Mouse (Mus musculus) midbrain, embryonic 15.5 days (tissue): ENCODE data around the gene Mtmr3. TPM values are rescaled to one million over a fixed set of nuclear protein-coding genes. Genes with fewer than 3 reads are reported as not detected.

ENCODE experiments used
- ATAC-seq: fragments of 200-750 bp; cut with Nextera tagmentation; replicated peaks from 2 replicates; pipeline ENCODE4 v1.8.0; 2017; ENCODE audit warnings: moderate TSS enrichment
- H3K27ac ChIP-seq: fragments of 300-500 bp; sonication (generic); 2 replicates; pipeline ENCODE4 v1.5.1; 2015; ENCODE audit warnings: mild to moderate bottlenecking, inconsistent platforms
- H3K27me3 ChIP-seq: fragments of 300-500 bp; sonication (generic); replicated peaks from 2 replicates; pipeline ENCODE4 v1.6.1; 2015; ENCODE audit warnings: inconsistent platforms
- H3K36me3 ChIP-seq: fragments of 300-500 bp; sonication (generic); replicated peaks from 2 replicates; pipeline ENCODE4 v1.6.1; 2015; ENCODE audit warnings: inconsistent platforms
- H3K4me1 ChIP-seq: fragments of 300-500 bp; sonication (generic); 2 replicates; pipeline ENCODE4 v1.6.1; 2015; ENCODE audit warnings: inconsistent platforms
- H3K4me2 ChIP-seq: fragments of 300-500 bp; sonication (generic); 2 replicates; pipeline ENCODE4 v1.6.1; 2015; ENCODE audit warnings: inconsistent platforms, mild to moderate bottlenecking, moderate library complexity
- H3K4me3 ChIP-seq: fragments of 300-500 bp; sonication (generic); 2 replicates; pipeline ENCODE4 v1.5.1; 2015; ENCODE audit warnings: mild to moderate bottlenecking, inconsistent platforms
- H3K9ac ChIP-seq: fragments of 300-500 bp; sonication (generic); 2 replicates; pipeline ENCODE4 v1.6.1; 2015; ENCODE audit warnings: mild to moderate bottlenecking, inconsistent platforms
- H3K9me3 ChIP-seq: fragments of 300-500 bp; sonication (generic); 2 replicates; pipeline ENCODE4 v1.6.1; 2016; ENCODE audit warnings: inconsistent platforms
- WGBS: fragments of 180-500 bp; shearing (Covaris S2); methylation state at CpG from one replicate; pipeline ENCODE4 v1.1.7; 2015; ENCODE audit warnings: mixed read lengths; 5-methylcytosine and 5-hydroxymethylcytosine counted together
- polyA plus RNA-seq: library from polyadenylated mRNA; unstranded; fragments of >200 nt; fragmentation: Nextera tagmentation; extraction: Ambion mirVana; gene quantifications from 2 replicates; pipeline ENCODE4 v1.2.1, GENCODE M21; 2015

Gene Mtmr3
- polyA plus RNA-seq, 1 experiment from 2014 or later, result 42.1 TPM

DNA sequence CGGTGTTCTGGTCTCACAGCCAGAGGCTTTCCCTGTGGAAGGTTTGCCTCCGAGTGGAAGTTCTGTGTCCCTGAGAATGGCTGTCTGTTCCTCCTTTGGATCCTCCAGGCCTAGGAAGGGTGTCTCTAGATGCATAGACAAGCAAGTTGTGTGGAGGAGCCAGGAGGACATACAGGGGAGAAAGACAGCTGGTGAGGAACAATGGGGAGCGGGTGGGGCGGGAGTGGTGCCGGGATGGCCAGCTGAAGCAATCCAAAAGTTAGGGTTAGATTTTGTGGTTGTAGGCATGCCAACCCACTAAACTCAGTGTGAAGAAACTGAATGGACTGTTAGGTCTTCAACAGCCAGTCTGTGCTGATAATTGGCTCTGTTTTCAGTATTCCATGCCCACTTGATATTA is 122.9 kb downstream of the Mtmr3 start:
- 0 out of 2 replicates have a peak, but pooled peaks cover 5% of the 10 kb centered on the region for H3K4me1 ChIP-seq
- no peaks in the 10 kb centered on the region for H3K36me3 ChIP-seq
- H3K4me2 ChIP-seq, result no peak overlapping the region
- H3K4me3 ChIP-seq, result no peak overlapping the region
- no peaks in the 10 kb centered on the region for H3K27me3 ChIP-seq
- H3K9ac ChIP-seq, result no peak overlapping the region
- no peaks in the 10 kb centered on the region for H3K9me3 ChIP-seq
- H3K27ac ChIP-seq, result no peak overlapping the region
- ATAC-seq, result no peak
- WGBS, result 72% methylated on average over 5 of the region's 5 CpGs

DNA sequence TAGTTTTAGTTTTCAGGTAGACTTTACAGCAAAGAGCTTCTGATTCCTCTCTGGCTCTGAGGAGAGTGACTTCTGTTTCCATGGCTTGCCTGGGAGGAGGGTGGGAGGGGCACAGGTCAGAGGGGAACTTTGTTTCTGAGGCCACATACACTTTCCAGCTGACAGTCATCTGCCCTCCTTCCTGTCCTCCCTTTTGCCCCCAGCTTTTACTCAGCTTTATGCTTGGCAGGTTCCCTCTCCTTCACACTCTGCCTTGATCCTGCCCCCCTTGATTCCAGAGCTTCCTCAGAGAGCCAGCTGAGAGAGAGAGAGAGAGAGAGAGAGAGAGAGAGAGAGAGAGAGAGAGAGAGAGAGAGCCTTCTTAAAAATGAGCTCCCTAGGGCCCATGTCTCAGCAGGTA is 123.4 kb downstream of the Mtmr3 start:
- H3K4me3 ChIP-seq, result no peak overlapping the region
- ATAC-seq, result no peak

GRCm38 (mm10) chr11:4469091-4469490 is 125.6 kb downstream of the Mtmr3 start:
- ATAC-seq, result no peak
- Histone ChIP-seq H3K9me3 (no peaks in the 10 kb centered on the region), H3K27ac (no peak overlapping the region), H3K4me3 (no peak overlapping the region), H3K36me3 (no peaks in the 10 kb centered on the region), H3K27me3 (no peaks in the 10 kb centered on the region), H3K4me1 (0 out of 2 replicates have a peak, but pooled peaks cover 5% of the 10 kb centered on the region), H3K4me2 (no peak overlapping the region), H3K9ac (no peak overlapping the region)
- WGBS, result 59% methylated on average over 5 of the region's 5 CpGs

More for the DNA sequence above, 123.4 kb downstream of the Mtmr3 start:
- Histone ChIP-seq H3K4me2 (no peak overlapping the region), H3K27me3 (no peaks in the 10 kb centered on the region), H3K9ac (no peak overlapping the region), H3K27ac (no peak overlapping the region), H3K4me1 (0 out of 2 replicates have a peak, but pooled peaks cover 5% of the 10 kb centered on the region), H3K9me3 (no peaks in the 10 kb centered on the region), H3K36me3 (no peaks in the 10 kb centered on the region)

- Histone ChIP-seq H3K4me3 (no peak overlapping the region), H3K36me3 (no peaks in the 10 kb centered on the region), H3K9ac (no peak overlapping the region), H3K27me3 (no peaks in the 10 kb centered on the region), H3K4me1 (0 out of 2 replicates have a peak, but pooled peaks cover 5% of the 10 kb centered on the region), H3K9me3 (no peaks in the 10 kb centered on the region), H3K27ac (no peak overlapping the region), H3K4me2 (no peak overlapping the region)
- no peak for ATAC-seq
- 98% methylated on average over 1 of the region's 1 CpGs for WGBS
Observed at GRCm38 (mm10) chr11:4467436-4467835, 127.2 kb downstream of the Mtmr3 start.

DNA sequence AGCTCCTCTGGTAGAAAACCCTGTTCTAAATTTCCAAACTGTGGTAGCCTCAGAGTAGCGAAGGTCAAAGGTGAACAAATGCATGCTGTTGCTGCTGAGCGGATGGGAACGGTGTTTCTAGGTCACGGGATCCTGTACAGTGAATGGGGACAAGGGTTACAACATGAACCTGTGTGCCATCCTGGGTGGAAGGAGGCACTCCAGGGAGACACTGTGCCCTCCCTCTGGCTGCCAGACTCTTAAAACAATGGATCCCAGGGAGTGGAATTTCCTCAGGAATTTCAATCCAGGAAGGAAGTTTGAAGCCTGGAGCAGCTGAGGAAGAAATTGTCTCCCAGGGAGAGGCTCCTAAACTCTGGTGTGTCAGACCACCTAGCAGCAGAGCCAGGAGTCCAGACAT is 128.5 kb downstream of the Mtmr3 start:
- Histone ChIP-seq H3K9ac (no peak overlapping the region), H3K4me2 (no peak overlapping the region), H3K36me3 (no peaks in the 10 kb centered on the region), H3K4me3 (no peak overlapping the region), H3K27ac (no peak overlapping the region), H3K9me3 (no peaks in the 10 kb centered on the region), H3K4me1 (no peaks in the 10 kb centered on the region), H3K27me3 (no peaks in the 10 kb centered on the region)
- no peak for ATAC-seq
- WGBS, result 65% methylated on average over 4 of the region's 4 CpGs

- Histone ChIP-seq H3K4me2 (no peak overlapping the region), H3K9ac (no peak overlapping the region), H3K27ac (no peak overlapping the region), H3K9me3 (no peaks in the 10 kb centered on the region), H3K4me1 (no peaks in the 10 kb centered on the region), H3K27me3 (no peaks in the 10 kb centered on the region), H3K4me3 (no peak overlapping the region), H3K36me3 (no peaks in the 10 kb centered on the region)
- 90% methylated on average over 4 of the region's 4 CpGs for WGBS
- ATAC-seq, result no peak
Observed at GRCm38 (mm10) chr11:4464616-4465015, 130.0 kb downstream of the Mtmr3 start.

GRCm38 (mm10) chr11:4464186-4464585 is 130.5 kb downstream of the Mtmr3 start:
- no peak for ATAC-seq
- Histone ChIP-seq H3K27ac (no peak overlapping the region), H3K27me3 (no peaks in the 10 kb centered on the region), H3K4me2 (no peak overlapping the region), H3K4me3 (no peak overlapping the region), H3K4me1 (no peaks in the 10 kb centered on the region), H3K9ac (no peak overlapping the region), H3K36me3 (no peaks in the 10 kb centered on the region), H3K9me3 (no peaks in the 10 kb centered on the region)
- 94% methylated on average over 1 of the region's 1 CpGs for WGBS

DNA sequence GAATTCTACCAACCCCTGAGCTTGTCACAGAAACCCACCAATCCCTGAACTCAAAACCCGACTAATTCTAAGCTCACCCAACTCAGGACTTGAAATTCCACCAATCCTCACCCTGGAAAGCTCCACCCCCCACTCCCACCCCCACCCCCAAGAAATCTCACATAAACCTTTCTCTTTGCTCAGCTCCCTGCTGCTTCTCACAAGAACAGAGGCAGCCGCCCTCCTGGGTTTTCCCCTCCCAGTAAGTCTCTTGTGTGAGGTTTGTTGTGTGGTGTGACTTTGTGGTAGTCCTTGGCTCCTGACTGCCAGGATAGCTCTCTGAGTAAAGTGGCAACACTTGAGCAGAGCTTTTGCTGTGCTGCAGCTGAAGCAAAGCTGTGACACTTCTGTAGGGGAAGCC is 131.8 kb downstream of the Mtmr3 start:
- Histone ChIP-seq H3K27me3 (no peaks in the 10 kb centered on the region), H3K4me2 (no peak overlapping the region), H3K9me3 (no peaks in the 10 kb centered on the region), H3K27ac (no peak overlapping the region), H3K9ac (no peak overlapping the region), H3K4me1 (no peaks in the 10 kb centered on the region), H3K36me3 (no peaks in the 10 kb centered on the region), H3K4me3 (no peak overlapping the region)
- no peak for ATAC-seq
- 46% methylated on average over 2 of the region's 2 CpGs for WGBS

DNA sequence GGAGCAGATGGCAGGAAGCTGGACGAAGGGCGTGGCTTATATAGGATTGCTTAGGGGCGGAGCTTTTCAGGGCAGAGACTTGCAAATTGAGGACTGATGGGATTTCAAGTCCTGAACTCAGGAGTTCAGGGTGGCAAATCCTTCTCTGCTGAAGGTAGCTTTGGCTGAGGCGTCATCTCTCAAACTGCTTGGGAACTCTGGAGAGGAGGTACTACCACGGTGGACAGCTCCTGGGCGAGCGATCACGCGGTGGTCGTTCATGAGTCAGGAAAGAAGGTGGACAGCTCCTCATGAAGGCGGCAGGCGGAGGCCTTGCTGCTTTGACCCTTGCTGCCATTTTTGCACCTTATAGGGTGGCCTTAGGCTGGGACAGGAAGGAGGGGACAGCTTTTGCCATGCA is 133.5 kb downstream of the Mtmr3 start:
- no peaks in the 10 kb centered on the region for H3K36me3 ChIP-seq
- H3K27me3 ChIP-seq, result no peaks in the 10 kb centered on the region
- H3K4me3 ChIP-seq, result no peak overlapping the region
- H3K4me1 ChIP-seq, result no peaks in the 10 kb centered on the region
- 31% methylated on average over 12 of the region's 12 CpGs for WGBS
- no peak for ATAC-seq
- H3K27ac ChIP-seq, result no peak overlapping the region
- H3K9me3 ChIP-seq, result no peaks in the 10 kb centered on the region
- H3K9ac ChIP-seq, result no peak overlapping the region
- H3K4me2 ChIP-seq, result no peak overlapping the region

DNA sequence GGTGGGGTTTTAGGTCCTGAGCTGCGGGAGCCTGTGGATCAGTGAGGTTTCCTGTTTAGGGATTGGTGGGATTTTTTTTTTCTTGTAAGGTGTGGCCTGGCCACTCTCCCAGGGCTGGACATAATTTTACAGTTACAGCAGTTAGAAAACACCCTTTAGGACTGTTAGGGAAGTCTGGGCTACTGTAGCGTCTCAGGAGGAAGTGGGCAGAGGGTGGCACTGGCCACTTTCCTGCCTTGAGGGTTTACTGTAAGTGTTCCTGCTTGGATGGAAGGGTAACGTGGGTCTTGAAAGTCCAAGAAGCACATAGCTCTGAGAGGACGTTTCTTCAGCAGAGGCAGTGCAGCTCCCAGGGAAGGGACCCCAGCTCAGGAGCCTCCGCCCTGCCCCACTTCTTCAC is 134.0 kb downstream of the Mtmr3 start:
- no peaks in the 10 kb centered on the region for H3K36me3 ChIP-seq
- WGBS, result 68% methylated on average over 5 of the region's 5 CpGs
- no peak overlapping the region for H3K4me2 ChIP-seq
- no peaks in the 10 kb centered on the region for H3K4me1 ChIP-seq
- H3K27ac ChIP-seq, result no peak overlapping the region
- H3K9ac ChIP-seq, result no peak overlapping the region
- H3K27me3 ChIP-seq, result no peaks in the 10 kb centered on the region
- H3K9me3 ChIP-seq, result no peaks in the 10 kb centered on the region
- H3K4me3 ChIP-seq, result no peak overlapping the region
- no peak for ATAC-seq

- no peak for ATAC-seq
- no peaks in the 10 kb centered on the region for H3K27me3 ChIP-seq
- no peaks in the 10 kb centered on the region for H3K4me1 ChIP-seq
- WGBS, result 73% methylated on average over 8 of the region's 8 CpGs
- H3K9ac ChIP-seq, result no peak overlapping the region
- H3K4me3 ChIP-seq, result no peak overlapping the region
- H3K27ac ChIP-seq, result no peak overlapping the region
- H3K4me2 ChIP-seq, result peak overlapping the region; percentile 10; the same call in 1 of the 2 replicates
- no peaks in the 10 kb centered on the region for H3K9me3 ChIP-seq
- H3K36me3 ChIP-seq, result no peaks in the 10 kb centered on the region
Observed at GRCm38 (mm10) chr11:4454895-4455535, 139.6 kb downstream of the Mtmr3 start.

DNA sequence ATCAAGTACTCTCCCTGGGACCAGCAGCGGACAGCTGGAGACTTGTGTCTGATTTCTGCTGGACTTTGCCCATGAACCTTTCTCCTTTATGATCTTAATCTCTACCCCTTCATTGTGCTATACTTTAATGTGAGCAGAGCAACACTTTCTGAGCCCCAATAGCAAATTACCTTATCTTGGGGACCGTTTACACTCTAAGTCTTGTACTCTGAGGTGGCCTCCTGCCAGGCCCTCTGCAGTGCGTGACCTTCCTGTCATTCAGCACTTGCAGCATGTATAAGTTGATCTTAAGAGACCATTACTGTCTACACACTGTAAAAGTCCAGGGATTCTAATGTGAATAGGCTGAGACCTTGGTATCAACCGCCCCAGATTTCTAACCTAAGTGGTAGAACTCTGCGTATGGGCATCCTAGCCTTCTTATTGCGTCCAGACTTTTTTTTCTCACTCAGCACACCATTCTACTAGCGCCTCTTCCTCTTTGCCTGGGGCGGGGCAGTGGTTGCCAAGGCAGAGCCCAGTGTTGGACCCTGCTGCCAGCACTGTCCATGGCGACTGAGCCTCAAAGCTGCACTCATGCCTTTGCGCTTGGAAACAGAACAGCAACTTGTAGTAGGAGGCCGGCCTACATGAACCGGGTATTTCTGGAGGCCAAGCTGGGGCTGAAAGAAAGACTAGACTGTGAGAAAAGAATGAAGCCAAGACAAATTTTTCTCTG is 142.0 kb downstream of the Mtmr3 start:
- Histone ChIP-seq H3K27ac (no peak overlapping the region), H3K27me3 (no peaks in the 10 kb centered on the region), H3K36me3 (no peaks in the 10 kb centered on the region), H3K4me3 (no peak overlapping the region), H3K9ac (no peak overlapping the region), H3K4me1 (no peaks in the 10 kb centered on the region), H3K9me3 (no peaks in the 10 kb centered on the region), H3K4me2 (no peak overlapping the region)
- ATAC-seq, result no peak
- 83% methylated on average over 12 of the region's 12 CpGs for WGBS

- H3K4me3 ChIP-seq, result no peak overlapping the region
- no peak overlapping the region for H3K4me2 ChIP-seq
- no peaks in the 10 kb centered on the region for H3K4me1 ChIP-seq
- H3K9me3 ChIP-seq, result no peaks in the 10 kb centered on the region
- WGBS, result 22% methylated on average over 9 of the region's 9 CpGs
- 0 out of 2 replicates have a peak, but pooled peaks have one; percentile 30 for ATAC-seq
- H3K9ac ChIP-seq, result no peak overlapping the region
- no peaks in the 10 kb centered on the region for H3K36me3 ChIP-seq
- H3K27ac ChIP-seq, result no peak overlapping the region
- H3K27me3 ChIP-seq, result no peaks in the 10 kb centered on the region
Observed at GRCm38 (mm10) chr11:4451116-4451515, 143.5 kb downstream of the Mtmr3 start.
